Mouse (Mus musculus): ENCODE measurements around the gene Bax.

DNA sequence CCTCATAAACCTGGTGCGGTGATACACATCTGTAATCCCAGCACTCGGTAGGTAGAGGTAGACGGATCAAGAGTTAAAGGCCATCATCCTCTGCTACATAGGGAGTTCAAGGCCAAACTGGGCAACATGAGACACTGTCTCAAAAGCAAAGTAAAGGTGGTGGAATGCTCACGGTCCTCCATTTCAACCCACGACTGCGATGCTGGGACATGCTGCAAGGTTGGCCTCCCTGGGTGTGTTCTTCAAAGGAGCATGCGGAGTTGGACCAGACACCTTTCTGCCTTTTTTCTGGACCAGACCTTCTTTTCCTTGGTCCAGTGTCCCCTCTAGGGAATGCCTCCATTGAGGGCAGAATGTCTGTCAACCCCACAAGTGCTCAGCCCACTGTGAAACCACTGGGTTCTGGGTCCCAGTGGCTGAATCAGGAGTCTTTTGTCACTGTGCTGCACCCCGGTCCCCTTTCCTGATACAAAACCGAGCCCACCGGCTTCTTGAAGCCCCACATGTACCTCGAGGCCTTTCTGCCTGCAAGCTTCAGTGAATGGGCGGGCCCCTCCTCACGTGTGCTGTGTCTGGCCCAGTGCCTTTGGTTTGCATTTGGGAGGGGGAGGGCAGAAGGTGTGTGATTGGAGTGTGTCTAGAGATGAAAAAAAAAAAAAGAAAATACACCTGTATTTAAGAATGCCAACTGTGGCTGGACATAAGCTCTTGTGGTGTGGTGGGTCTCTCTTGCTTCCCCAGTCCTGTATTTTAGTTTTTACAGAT, 10.6 kb downstream of the Bax start:
- TF ChIP-seq CTCF (IDR thresholded peaks at IDR 0.05; ENCODE audit: low read depth, low read length) (no peak), POLR2A (IDR thresholded peaks at IDR 0.05; ENCODE audit: borderline replicate concordance, low read depth, low read length) (no peak)

Measured in bone marrow macrophage, adult 2 months (primary cell).